Mouse (Mus musculus) midbrain, postnatal 0 days (tissue): ENCODE measurements around the gene Bcorl1. TPM values are rescaled to one million over a fixed set of nuclear protein-coding genes. Genes with fewer than 3 reads are reported as not detected.

ENCODE experiments used
- ATAC-seq: fragments of 200-750 bp; cut with Nextera tagmentation; 2 replicates; pipeline ENCODE4 v1.8.0; 2017; ENCODE audit warnings: moderate number of reproducible peaks, mild to moderate bottlenecking, moderate TSS enrichment, moderate library complexity; ENCODE audit not compliant: low FRiP score
- DNase-seq: peaks from one replicate; pipeline ENCODE4 v3.0.0-alpha.2; 2015; ENCODE audit warnings: low spot score
- H3K27ac ChIP-seq: fragments of 300-500 bp; sonication (generic); 2 replicates; pipeline ENCODE4 v1.5.1; 2014; ENCODE audit warnings: low read depth, mild to moderate bottlenecking, low read length, mixed read lengths
- H3K27me3 ChIP-seq: fragments of 300-500 bp; sonication (generic); 2 replicates; pipeline ENCODE4 v1.6.1; 2014; ENCODE audit warnings: low read length, control low read depth, mixed read lengths; ENCODE audit not compliant: insufficient read depth
- H3K36me3 ChIP-seq: fragments of 300-500 bp; sonication (generic); 2 replicates; pipeline ENCODE4 v1.6.1; 2014; ENCODE audit warnings: low read length, control low read depth, mixed read lengths; ENCODE audit not compliant: insufficient read depth
- H3K4me1 ChIP-seq: fragments of 300-500 bp; sonication (generic); 2 replicates; pipeline ENCODE4 v1.6.1; 2014; ENCODE audit warnings: mild to moderate bottlenecking, control low read depth, antibody characterized with exemption, low read length, mixed read lengths; ENCODE audit not compliant: insufficient read depth
- H3K4me2 ChIP-seq: fragments of 300-500 bp; sonication (generic); 2 replicates; pipeline ENCODE4 v1.6.1; 2014; ENCODE audit warnings: low read depth, mild to moderate bottlenecking, low read length, mixed read lengths; ENCODE audit not compliant: poor library complexity, severe bottlenecking
- H3K4me3 ChIP-seq: fragments of 300-500 bp; sonication (generic); 2 replicates; pipeline ENCODE4 v1.5.1; 2014; ENCODE audit warnings: low read depth, mild to moderate bottlenecking, low read length, moderate library complexity
- H3K9ac ChIP-seq: fragments of 300-500 bp; sonication (generic); replicated peaks from 2 replicates; pipeline ENCODE4 v1.6.1; 2014; ENCODE audit warnings: mild to moderate bottlenecking, low read length, moderate library complexity, mixed read lengths; ENCODE audit not compliant: poor library complexity, severe bottlenecking
- H3K9me3 ChIP-seq: fragments of 300-500 bp; sonication (generic); 2 replicates; pipeline ENCODE4 v1.6.1; 2016; ENCODE audit warnings: low read length, control low read depth
- CTCF ChIP-seq: IDR thresholded peaks from 2 replicates; pipeline ENCODE4 v1.5.1; 2016; ENCODE audit warnings: antibody characterized with exemption, mild to moderate bottlenecking
- WGBS: fragments of 180-500 bp; shearing (Covaris S2); extraction: QIAGEN DNeasy Blood & Tissue Kit; methylation state at CpG from one replicate; pipeline ENCODE4 v1.1.7; 2014; 5-methylcytosine and 5-hydroxymethylcytosine counted together
- polyA plus RNA-seq: library from polyadenylated mRNA; unstranded; fragments of >200 nt; fragmentation: Nextera tagmentation; extraction: Ambion mirVana; gene quantifications from 2 replicates; pipeline ENCODE4 v1.2.1, GENCODE M21; 2015
- total RNA-seq: library from RNA; depleted of rRNA; stranded (reverse); fragments of >200 nt; gene quantifications from 2 replicates; pipeline ENCODE4 v1.2.3, GENCODE M21; 2014

Gene Bcorl1
- total and polyA plus RNA-seq, 2 experiments from 2014 or later: 4.7 to 13.5 TPM

DNA sequence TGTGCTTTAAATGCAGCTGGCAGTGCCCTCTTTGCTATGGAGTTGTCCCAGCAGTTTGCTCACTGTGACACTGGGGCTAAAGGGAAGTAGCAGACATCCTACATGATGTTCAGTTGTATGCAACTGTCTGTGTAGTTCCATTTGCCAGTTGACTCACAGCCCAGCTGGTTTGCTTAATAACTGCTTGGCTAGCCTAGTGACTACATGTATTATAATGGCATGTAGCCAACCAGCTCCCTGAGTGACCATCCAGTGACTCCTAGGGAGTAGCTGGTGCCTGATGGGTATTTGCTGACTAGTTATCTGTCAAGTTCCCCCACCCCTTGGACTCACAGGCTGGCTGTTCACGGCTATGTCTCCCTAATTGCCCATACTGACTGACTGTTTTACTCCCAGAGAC, 82.5 kb downstream of the Bcorl1 start:
- ATAC-seq (no peak), DNase-seq (no peak)
- no peaks in the 10 kb centered on the region for H3K9me3 ChIP-seq
- H3K4me1 ChIP-seq: no peaks in the 10 kb centered on the region
- no peak overlapping the region for H3K4me3 ChIP-seq
- no peak overlapping the region for H3K9ac ChIP-seq
- no peak for TF ChIP-seq CTCF
- no peaks in the 10 kb centered on the region for H3K36me3 ChIP-seq
- no peak overlapping the region for H3K4me2 ChIP-seq
- no peaks in the 10 kb centered on the region for H3K27me3 ChIP-seq
- H3K27ac ChIP-seq: no peak overlapping the region
- 63% methylated on average over 1 of the region's 1 CpGs for WGBS

- H3K4me2 ChIP-seq: no peak overlapping the region
- H3K36me3 ChIP-seq: no peaks in the 10 kb centered on the region
- WGBS: 55% methylated on average over 3 of the region's 3 CpGs
- H3K4me1 ChIP-seq: no peaks in the 10 kb centered on the region
- no peaks in the 10 kb centered on the region for H3K27me3 ChIP-seq
- no peak for DNase-seq
- H3K27ac ChIP-seq: no peak overlapping the region
- ATAC-seq: no peak
- no peaks in the 10 kb centered on the region for H3K9me3 ChIP-seq
- no peak overlapping the region for H3K4me3 ChIP-seq
- no peak for TF ChIP-seq CTCF
- no peak overlapping the region for H3K9ac ChIP-seq
Measured at GRCm38 (mm10) chrX:48424583-48424982, 83.4 kb downstream of the Bcorl1 start.

DNA sequence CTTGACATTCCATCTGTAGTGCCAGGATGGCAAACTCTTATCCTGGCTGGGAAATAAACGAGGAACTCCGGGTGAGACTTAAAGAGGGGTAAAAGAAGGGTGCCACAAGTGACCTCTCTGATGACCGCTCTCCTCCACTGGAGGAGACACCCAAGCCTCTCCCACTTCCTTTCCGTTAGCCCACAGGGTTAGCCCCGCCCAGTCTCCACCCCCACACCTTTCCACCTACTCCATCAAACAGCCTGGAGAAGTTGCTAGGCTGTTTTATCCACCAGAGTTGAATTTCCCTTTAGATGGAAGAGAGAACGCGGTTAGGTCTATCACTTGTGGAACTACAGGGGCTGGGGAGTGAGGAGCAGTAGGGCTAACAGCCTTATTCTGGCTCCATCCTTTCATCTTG, 84.1 kb downstream of the Bcorl1 start:
- 70% methylated on average over 7 of the region's 7 CpGs for WGBS
- ATAC-seq: no peak
- TF ChIP-seq CTCF: no peak

DNA sequence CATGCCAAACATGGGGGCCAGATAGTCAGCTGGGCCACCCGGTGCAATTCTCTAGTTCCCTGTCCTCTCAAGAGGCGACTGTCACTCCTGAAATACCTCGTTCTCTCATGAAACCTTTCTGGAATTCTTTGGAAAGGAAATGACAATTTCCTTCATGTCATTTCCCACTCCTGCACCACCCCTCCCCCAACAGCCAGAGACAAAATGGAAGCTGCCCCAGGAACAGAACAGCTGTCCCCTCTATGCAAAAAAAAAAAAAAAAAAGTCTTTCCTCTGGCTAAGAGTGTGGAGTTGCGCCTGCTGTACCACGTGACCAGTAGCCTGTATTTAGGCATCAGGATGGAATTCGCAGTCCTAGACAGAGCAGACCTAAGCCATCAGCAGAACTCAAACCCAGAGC, 87.1 kb downstream of the Bcorl1 start:
- Histone ChIP-seq H3K4me2 (no peak overlapping the region), H3K9me3 (no peaks in the 10 kb centered on the region), H3K27me3 (no peaks in the 10 kb centered on the region), H3K36me3 (no peaks in the 10 kb centered on the region), H3K4me1 (no peaks in the 10 kb centered on the region), H3K9ac (no peak overlapping the region), H3K27ac (no peak overlapping the region), H3K4me3 (no peak overlapping the region)
- DNase-seq: no peak
- 83% methylated on average over 6 of the region's 6 CpGs for WGBS
- ATAC-seq: no peak
- no peak for TF ChIP-seq CTCF

More for the DNA sequence above, 84.1 kb downstream of the Bcorl1 start:
- Histone ChIP-seq H3K27ac (no peak overlapping the region), H3K9ac (no peak overlapping the region), H3K27me3 (no peaks in the 10 kb centered on the region), H3K9me3 (no peaks in the 10 kb centered on the region), H3K4me3 (no peak overlapping the region), H3K4me1 (no peaks in the 10 kb centered on the region), H3K4me2 (no peak overlapping the region), H3K36me3 (no peaks in the 10 kb centered on the region)
- no peak for DNase-seq

DNA sequence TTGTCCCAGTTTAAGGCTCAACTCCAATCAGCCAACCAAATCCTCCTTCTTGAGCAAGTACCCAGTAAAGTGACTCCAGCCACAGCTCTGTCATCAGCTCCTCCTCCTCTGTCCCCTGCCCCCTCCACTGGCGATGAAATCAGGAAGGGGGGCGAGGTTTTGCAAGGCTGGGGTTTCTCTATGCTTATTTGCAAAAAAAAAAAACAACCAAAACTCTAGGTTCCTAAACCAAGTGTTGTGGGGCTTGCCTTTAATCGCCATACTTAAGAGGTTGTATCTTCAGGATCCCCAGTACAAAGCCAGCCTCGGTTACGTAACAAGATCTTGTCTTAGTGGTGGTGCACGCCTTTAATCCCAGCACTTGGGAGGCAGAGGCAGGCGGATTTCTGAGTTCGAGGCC, 87.5 kb downstream of the Bcorl1 start:
- H3K4me2 ChIP-seq: no peak overlapping the region
- no peaks in the 10 kb centered on the region for H3K27me3 ChIP-seq
- no peak for TF ChIP-seq CTCF
- ATAC-seq (no peak), DNase-seq (no peak)
- H3K9ac ChIP-seq: no peak overlapping the region
- no peaks in the 10 kb centered on the region for H3K9me3 ChIP-seq
- H3K36me3 ChIP-seq: no peaks in the 10 kb centered on the region
- no peak overlapping the region for H3K27ac ChIP-seq
- no peaks in the 10 kb centered on the region for H3K4me1 ChIP-seq
- WGBS: 94% methylated on average over 8 of the region's 8 CpGs
- no peak overlapping the region for H3K4me3 ChIP-seq

- H3K27me3 ChIP-seq: no peaks in the 10 kb centered on the region
- H3K27ac ChIP-seq: no peak overlapping the region
- no peak for ATAC-seq
- H3K4me1 ChIP-seq: no peaks in the 10 kb centered on the region
- no peak overlapping the region for H3K4me2 ChIP-seq
- no peaks in the 10 kb centered on the region for H3K9me3 ChIP-seq
- H3K9ac ChIP-seq: no peak overlapping the region
- no peak for TF ChIP-seq CTCF
- DNase-seq: no peak
- H3K4me3 ChIP-seq: no peak overlapping the region
- H3K36me3 ChIP-seq: no peaks in the 10 kb centered on the region
Measured at GRCm38 (mm10) chrX:48429100-48429499, 87.9 kb downstream of the Bcorl1 start.
